Mouse (Mus musculus) megakaryocyte progenitor cell, adult 5-6 weeks (primary cell): ENCODE results near the gene Polr3b. TPM values are rescaled to one million over a fixed set of nuclear protein-coding genes. Genes with fewer than 3 reads are reported as not detected.

Source experiments
- ATAC-seq: replicated peaks from 2 replicates; pipeline ENCODE4 v1.8.0; 2016; ENCODE audit warnings: mild to moderate bottlenecking, moderate TSS enrichment, inconsistent platforms; ENCODE audit not compliant: poor library complexity
- total RNA-seq, 2 experiments: library from RNA; stranded (forward) in 1 of 2; stranded (reverse) in 1 of 2; fragments of 157-497, 149-512 nt in 1 of 2; fragments of 200-1000 nt in 1 of 2; gene quantifications; 2 replicates each; pipeline versions ENCODE4 v1.2.3 to v1.2.4; 2015 to 2017

Polr3b gene
- total RNA-seq, 2 experiments from 2014 or later, result 29.3 to 29.4 TPM

DNA sequence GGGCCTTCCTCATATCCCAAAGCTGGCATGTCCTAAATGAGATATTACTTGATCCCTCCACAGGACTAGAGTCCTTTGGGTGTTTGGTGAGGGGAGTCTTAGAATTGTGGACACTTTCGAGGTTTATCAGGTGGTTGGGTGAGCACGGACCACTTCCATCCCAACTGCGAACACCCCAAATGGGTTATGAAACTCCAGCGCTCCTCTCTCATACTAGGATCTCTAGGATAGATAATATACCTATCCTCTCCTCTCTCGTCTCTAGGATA is 136.0 kb downstream of the Polr3b start:
- no peak for ATAC-seq

DNA sequence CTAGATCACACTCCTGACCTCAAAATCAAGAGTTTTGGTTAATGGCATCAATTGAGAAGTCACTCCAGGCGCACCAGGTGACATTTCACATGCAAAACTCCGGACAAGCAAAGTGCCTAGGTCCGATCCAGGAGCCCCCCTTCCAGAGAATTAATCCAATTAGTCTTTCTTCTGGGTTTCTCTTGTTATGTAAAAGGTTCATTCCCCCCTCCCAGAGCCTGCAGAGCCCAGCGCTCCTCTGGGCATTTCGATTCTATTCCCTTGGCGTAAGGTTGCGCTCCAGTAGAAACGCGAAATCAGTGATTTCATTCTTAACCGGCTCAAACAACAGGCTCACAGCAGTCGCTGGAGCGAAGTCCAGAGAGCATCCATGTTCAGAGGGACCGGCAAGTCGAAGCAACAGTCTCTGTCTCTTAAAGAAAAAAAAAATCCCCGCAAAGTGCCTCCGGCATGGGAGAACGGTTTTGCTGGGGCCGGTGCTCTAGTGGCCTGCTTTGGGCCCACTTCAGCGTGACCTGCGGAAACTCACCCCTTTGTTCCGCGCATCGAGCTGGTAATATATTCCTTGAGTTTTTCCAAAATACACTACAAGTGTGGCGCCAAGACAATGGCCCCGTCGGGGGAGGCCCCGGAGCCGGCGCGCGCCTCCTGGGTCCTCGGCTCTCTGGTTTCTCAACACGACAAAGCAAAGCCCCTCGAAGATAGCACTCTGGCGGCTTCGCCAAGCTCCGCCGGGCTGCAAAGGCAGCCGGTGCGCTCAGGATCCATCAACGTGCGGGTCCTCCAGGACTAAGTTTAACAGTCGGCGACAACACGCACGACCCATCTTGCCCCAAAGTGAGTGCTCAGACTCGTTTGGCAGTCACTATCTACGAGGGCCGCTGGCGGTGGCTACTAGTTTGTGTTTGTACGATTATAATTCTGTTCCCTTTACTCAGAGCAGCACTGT is 136.7 kb downstream of the Polr3b start:
- no peak for ATAC-seq

- ATAC-seq, result no peak
Measured at GRCm38 (mm10) chr10:84759511-84760117, 137.5 kb downstream of the Polr3b start.

- ATAC-seq, result no peak
Measured at GRCm38 (mm10) chr10:84760118-84761111, 138.3 kb downstream of the Polr3b start.

GRCm38 (mm10) chr10:84768766-84769165 is 146.7 kb downstream of the Polr3b start:
- no peak for ATAC-seq

DNA sequence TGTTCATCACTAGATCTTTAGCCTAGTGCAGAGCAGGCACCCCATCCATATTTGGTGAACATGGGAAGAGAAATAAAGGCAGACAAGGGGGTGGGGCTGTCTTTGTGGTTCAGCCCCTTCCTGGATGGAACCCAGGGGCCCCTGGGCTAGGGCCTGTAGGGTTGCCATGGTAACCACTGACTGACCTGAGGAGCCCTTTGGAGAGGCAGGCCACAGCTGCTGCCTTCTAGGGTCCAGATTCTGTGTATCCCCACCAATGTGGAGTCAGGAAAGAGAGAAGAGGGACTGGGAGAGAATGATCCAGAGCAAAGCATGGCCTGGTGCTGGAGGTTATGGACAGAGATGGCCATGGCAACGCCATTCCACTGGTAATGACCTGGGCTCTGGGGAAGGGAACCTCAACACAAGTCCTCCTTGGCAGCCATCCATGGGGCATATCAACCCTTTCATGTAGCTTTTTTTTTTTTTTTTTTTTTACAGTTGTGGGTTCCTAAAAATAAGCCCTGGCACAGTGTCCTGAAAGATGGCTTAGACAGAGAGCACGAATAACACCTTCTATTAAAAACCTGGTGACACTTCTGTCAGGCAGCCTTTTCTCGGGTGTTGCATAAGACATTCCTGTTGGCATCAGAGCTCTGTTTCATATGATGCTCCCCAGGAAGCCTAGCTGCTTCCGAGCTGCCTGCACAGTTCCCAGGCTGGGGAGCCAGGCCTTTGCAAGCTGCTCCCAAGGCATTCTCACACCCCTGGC is 150.5 kb downstream of the Polr3b start:
- no peak for ATAC-seq

DNA sequence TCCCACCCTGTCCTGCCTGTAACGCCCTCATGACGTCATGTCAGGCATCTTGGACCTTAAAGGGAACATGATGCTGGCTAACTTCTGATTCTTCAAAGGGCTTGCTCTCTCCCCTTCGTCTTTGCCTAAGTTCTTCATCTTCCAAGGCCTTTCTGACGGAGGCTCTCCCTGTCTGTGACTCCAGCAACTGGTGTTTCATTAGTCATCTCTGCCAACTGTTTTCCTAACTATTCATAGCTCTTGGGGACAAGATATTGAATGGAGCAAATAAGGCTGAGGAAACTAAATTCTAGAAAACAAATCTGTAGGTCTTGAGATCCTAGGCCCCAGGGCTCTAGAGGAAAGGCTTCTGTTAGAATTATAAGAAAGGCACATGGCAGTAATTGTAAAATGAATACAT is 151.8 kb downstream of the Polr3b start:
- ATAC-seq, result no peak

- peak; percentile 88 for ATAC-seq
Measured at GRCm38 (mm10) chr10:84774573-84774972, 152.5 kb downstream of the Polr3b start.

Other genes with a start within 250 kb of the Polr3b start
- 0.12 TPM in 2 replicates for gene Nuak1, start 181.7 kb upstream of the Polr3b start, total RNA-seq (2015)
- 0.03 and 0.17 TPM in 2 replicates for gene Nuak1, start 181.7 kb upstream of the Polr3b start, total RNA-seq (2017)
- gene Ckap4, start 88.2 kb upstream of the Polr3b start, total RNA-seq (2015), result 72.5 and 84.2 TPM in 2 replicates
- 63.4 and 70.0 TPM in 2 replicates for gene Ckap4, start 88.2 kb upstream of the Polr3b start, total RNA-seq (2017)
- gene Tcp11l2, start 45.7 kb upstream of the Polr3b start, total RNA-seq (2015), result 12.4 and 14.6 TPM in 2 replicates
- 7.0 and 10.1 TPM in 2 replicates for gene Tcp11l2, start 45.7 kb upstream of the Polr3b start, total RNA-seq (2017)
- not detected in 2 replicates for gene Rfx4, start 133.8 kb downstream of the Polr3b start, total RNA-seq (2015)
- not detected in 2 replicates for gene Rfx4, start 133.8 kb downstream of the Polr3b start, total RNA-seq (2017)